Mouse (Mus musculus): ENCODE measurements at regions not wholly inside any gene's neighbourhood (a gene's known extent, or its start where the extent isn't known, plus 50 kb on each side); places are given as distances from the start of the nearest gene placed in this dataset.
A peak's percentile ranks its signal among the peaks of the same experiment; 100 is the strongest.
"Not testable (repeated sequence)": the region's sequence is repeated elsewhere in the genome, so short reads cannot be mapped to it uniquely, and the experiment has no call there.

DNA sequence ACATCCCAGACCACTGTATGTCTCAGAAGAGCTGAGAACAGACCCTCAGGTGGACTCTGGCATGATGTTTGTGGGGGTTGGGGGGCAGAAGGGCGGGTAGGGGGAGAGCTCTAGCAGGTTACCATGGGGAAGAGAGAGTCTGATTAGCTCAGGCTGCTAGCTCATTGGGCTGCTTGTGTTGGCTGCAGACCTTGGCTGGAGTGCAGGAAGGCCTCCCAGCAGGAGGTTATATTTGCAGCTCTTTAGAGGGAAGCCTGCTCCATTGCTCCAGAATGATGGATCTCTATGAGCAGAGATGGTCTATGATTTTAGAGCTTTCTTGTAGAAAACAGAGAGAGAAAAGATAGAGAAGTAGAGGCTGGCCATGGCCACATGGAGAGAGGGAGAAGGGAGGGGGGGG is 268.4 kb upstream of the Nrxn1 start:
- Histone ChIP-seq H3K9ac (no peak overlapping the region), H3K4me2 (no peak overlapping the region), H3K27me3 (no peaks in the 10 kb centered on the region), H3K4me3 (no peak overlapping the region), H3K9me3 (no peaks in the 10 kb centered on the region), H3K36me3 (no peaks in the 10 kb centered on the region), H3K27ac (no peak overlapping the region), H3K4me1 (replicated peaks) (no peaks in the 10 kb centered on the region)
- 50% methylated on average over 1 of the region's 1 CpGs for WGBS
- ATAC-seq (ENCODE audit: low FRiP score) = no peak

DNA sequence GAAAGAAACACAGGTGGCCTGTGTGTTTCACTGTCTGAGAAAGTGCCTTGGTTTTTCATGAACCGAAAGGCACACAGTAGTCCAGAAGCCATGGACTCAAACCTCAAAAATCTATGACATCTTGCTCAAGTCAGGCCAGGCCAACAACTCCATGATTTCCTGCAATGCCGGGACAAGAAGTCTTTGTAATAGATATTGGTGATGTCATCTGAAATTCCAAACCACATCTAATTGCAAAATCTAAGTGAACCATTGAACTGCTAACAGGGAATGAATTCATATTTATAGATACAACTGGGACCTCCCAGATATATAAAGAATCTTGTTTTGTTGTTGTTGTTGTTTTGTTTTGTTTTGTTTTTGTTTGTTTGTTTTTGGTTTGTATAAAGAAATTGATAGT is 259.2 kb upstream of the Nrxn1 start:
- Histone ChIP-seq H3K4me2 (no peak overlapping the region), H3K27ac (no peak overlapping the region), H3K27me3 (no peaks in the 10 kb centered on the region), H3K9ac (no peak overlapping the region), H3K36me3 (no peaks in the 10 kb centered on the region), H3K4me1 (replicated peaks) (no peaks in the 10 kb centered on the region), H3K9me3 (no peaks in the 10 kb centered on the region), H3K4me3 (no peak overlapping the region)
- 79% methylated on average over 2 of the region's 2 CpGs for WGBS
- no peak for ATAC-seq (ENCODE audit: low FRiP score)

DNA sequence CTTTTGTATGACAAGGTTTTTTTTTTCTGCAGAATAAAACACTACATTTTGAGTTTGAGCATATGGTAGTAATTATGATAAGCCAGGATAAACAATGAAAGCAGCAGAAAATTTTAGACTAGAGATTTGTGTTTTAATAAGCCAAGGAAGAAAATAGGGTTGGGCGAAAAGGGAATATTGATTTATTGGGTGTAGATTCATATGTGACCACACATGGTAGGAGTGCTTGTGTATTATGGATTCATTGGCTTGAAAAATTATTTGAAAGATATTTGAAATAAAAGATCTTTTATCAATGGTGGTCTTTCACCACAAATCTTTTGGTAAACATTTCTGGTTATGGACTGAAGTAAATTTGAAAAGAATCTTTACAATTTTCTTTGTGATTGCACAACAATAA is 244.0 kb upstream of the Nrxn1 start:
- Histone ChIP-seq H3K27ac (no peak overlapping the region), H3K27me3 (no peaks in the 10 kb centered on the region), H3K9ac (no peak overlapping the region), H3K36me3 (no peaks in the 10 kb centered on the region), H3K4me3 (no peak overlapping the region), H3K4me2 (no peak overlapping the region), H3K9me3 (no peaks in the 10 kb centered on the region), H3K4me1 (replicated peaks) (no peaks in the 10 kb centered on the region)
- no peak for ATAC-seq (ENCODE audit: low FRiP score)
- 83% methylated on average over 1 of the region's 1 CpGs for WGBS

DNA sequence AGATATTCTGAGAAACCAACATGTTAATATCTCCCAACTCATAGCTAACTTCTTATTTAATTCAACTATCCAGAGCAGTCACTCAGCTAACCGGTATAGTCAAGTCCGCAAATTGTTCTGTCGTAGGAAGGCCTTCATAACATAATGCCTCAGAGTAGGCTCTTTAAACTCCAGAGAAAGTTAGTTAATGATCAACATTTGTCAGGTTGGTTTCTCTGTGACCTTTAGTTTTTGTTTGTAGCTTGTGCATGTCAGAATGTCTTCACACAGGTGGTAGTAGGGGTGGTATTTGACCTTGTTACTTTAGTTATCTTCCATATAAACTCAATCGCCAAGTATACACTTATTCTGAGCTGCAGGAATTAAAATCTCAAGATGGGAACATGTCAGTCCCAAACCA is 240.9 kb upstream of the Nrxn1 start:
- Histone ChIP-seq H3K4me1 (replicated peaks) (no peaks in the 10 kb centered on the region), H3K9me3 (no peaks in the 10 kb centered on the region), H3K27ac (no peak overlapping the region), H3K27me3 (no peaks in the 10 kb centered on the region), H3K36me3 (no peaks in the 10 kb centered on the region), H3K9ac (no peak overlapping the region), H3K4me2 (no peak overlapping the region), H3K4me3 (no peak overlapping the region)
- WGBS = 89% methylated on average over 4 of the region's 4 CpGs
- no peak for ATAC-seq (ENCODE audit: low FRiP score)

DNA sequence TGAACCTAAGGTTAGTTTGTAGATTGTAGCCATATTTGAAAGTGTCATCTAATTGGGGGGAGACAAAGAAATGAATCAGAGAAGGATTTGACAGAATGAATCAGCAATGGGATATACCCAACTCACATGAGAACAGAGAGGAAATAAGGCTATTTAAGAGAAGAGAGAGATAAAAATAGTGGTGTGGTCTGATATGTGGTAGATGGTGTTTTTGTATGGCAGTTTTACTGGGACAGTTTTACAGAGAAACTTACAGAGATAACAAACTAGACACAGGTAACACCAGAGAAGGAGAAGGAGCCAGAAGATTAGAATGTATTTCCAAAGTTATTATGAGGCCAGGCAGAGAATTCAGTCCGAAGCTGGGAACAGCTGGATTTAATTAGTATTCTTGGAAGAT is 240.3 kb upstream of the Nrxn1 start:
- Histone ChIP-seq H3K36me3 (no peaks in the 10 kb centered on the region), H3K27me3 (no peaks in the 10 kb centered on the region), H3K4me2 (no peak overlapping the region), H3K9me3 (no peaks in the 10 kb centered on the region), H3K27ac (no peak overlapping the region), H3K4me1 (replicated peaks) (no peaks in the 10 kb centered on the region), H3K9ac (no peak overlapping the region), H3K4me3 (no peak overlapping the region)
- ATAC-seq (ENCODE audit: low FRiP score) = no peak
- 91% methylated on average over 1 of the region's 1 CpGs for WGBS

DNA sequence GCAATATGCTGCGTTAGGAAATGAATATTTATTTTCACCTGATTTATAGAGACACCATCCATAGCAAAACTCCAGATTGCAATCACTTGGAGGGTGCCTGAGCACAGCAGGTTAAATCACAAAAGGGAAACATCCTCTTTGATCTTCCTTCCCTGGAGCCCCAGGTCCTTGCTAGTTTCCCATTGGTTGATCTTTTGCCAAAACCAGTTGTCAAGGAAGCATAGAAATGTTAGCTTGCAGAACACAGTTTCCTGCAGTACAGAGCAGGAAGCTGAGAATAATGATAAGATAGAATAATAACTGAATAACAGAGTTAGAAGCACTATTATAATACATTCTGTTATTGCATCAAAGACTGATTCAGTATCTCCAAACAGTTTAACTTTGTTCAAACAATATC is 231.5 kb upstream of the Nrxn1 start:
- no peak overlapping the region for H3K27ac ChIP-seq
- no peaks in the 10 kb centered on the region for H3K36me3 ChIP-seq
- no peak for ATAC-seq (ENCODE audit: low FRiP score)
- no peaks in the 10 kb centered on the region for H3K4me1 ChIP-seq (replicated peaks)
- H3K27me3 ChIP-seq = no peaks in the 10 kb centered on the region
- no peak overlapping the region for H3K9ac ChIP-seq
- H3K9me3 ChIP-seq = no peaks in the 10 kb centered on the region
- no peak overlapping the region for H3K4me3 ChIP-seq
- H3K4me2 ChIP-seq = no peak overlapping the region
- 86% methylated on average over 1 of the region's 1 CpGs for WGBS

DNA sequence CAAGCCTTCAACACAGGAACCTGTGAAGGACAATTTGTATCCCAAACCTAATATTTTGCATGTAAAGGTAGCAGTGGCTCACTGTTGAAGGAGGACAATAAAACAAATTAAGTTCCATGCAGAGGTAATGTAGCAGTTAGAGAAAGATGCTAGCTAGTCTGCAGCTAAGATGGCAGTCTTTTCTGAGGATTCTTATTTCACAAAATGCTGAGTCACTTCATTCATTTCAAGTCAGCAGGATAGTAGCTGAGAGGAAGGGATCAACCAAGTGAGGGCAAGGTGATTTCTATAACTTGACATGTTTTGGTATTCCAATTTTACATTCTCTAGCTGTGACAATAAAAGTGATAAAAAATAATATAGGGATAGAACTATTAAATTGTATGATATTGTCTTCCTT is 194.0 kb upstream of the Nrxn1 start:
- no peak overlapping the region for H3K27ac ChIP-seq
- H3K9ac ChIP-seq = no peak overlapping the region
- no peaks in the 10 kb centered on the region for H3K27me3 ChIP-seq
- no peaks in the 10 kb centered on the region for H3K4me1 ChIP-seq (replicated peaks)
- H3K4me3 ChIP-seq = no peak overlapping the region
- no peaks in the 10 kb centered on the region for H3K9me3 ChIP-seq
- H3K36me3 ChIP-seq = no peaks in the 10 kb centered on the region
- no peak for ATAC-seq (ENCODE audit: low FRiP score)
- no peak overlapping the region for H3K4me2 ChIP-seq

DNA sequence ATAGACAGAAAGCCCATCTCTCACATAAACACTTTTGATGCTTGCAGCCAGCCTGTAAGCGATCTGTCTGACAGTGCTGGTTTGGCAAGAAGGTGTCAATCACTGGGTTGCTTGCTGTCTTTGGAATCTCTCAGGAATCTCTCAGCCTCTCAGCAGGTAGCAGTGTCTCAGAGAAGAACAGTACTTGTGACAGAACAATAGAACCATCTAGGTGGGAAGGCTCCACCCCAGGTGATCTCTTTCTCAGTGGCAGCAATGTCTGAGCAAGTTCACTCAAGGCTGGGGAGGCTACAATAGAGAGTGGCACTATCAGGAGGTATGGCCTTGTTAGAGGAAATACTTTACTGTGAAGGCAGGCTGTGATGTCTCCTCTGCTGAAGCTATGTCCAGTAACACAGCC is 181.5 kb upstream of the Nrxn1 start:
- Histone ChIP-seq H3K4me2 (no peak overlapping the region), H3K4me3 (no peak overlapping the region), H3K9me3 (no peaks in the 10 kb centered on the region), H3K27me3 (no peaks in the 10 kb centered on the region), H3K4me1 (replicated peaks) (no peaks in the 10 kb centered on the region), H3K36me3 (no peaks in the 10 kb centered on the region), H3K9ac (no peak overlapping the region), H3K27ac (no peak overlapping the region)
- no peak for ATAC-seq (ENCODE audit: low FRiP score)
- 78% methylated on average over 1 of the region's 1 CpGs for WGBS

DNA sequence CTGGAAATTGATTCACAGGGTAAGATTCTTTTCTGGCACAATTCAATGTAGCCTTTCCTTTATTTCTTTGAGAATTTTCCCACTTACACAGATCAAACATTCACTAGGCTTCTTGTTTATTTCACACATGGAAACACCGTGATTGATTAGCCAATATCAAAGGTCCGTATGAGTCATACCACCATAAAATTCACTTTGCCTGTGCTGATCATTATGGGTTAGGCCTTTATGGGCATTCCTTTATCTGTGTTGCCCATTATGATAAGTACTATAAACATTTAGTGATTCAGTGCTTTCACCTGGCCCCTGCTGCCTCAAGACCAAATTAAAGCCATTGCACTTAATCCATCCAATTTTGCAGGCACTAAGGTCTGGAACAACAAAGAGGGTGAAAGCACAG is 145.8 kb upstream of the Nrxn1 start:
- Histone ChIP-seq H3K27ac (no peak overlapping the region), H3K4me2 (no peak overlapping the region), H3K9me3 (no peaks in the 10 kb centered on the region), H3K9ac (no peak overlapping the region), H3K4me1 (replicated peaks) (no peaks in the 10 kb centered on the region), H3K36me3 (no peaks in the 10 kb centered on the region), H3K27me3 (no peaks in the 10 kb centered on the region), H3K4me3 (no peak overlapping the region)
- ATAC-seq (ENCODE audit: low FRiP score) = no peak
- WGBS = 92% methylated on average over 2 of the region's 2 CpGs

DNA sequence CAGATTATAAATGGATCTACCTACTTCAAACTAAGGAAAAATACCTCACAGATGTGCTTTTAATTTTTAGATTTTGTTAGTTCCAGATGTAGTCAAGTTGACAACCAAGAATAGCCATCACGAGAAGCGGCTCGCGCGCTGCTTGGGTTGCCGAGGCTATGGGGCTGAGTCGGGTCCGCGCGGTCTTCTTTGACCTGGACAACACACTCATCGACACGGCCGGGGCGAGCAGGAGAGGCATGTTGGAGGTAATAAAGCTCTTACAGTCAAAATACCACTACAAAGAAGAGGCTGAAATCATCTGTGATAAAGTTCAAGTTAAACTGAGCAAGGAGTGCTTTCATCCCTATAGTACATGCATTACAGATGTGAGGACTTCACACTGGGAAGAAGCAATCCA is 143.8 kb upstream of the Nrxn1 start:
- H3K36me3 ChIP-seq; H3K4me1 ChIP-seq (replicated peaks); ATAC-seq (ENCODE audit: low FRiP score); H3K27ac ChIP-seq; H3K4me2 ChIP-seq; H3K4me3 ChIP-seq; H3K9ac ChIP-seq; H3K9me3 ChIP-seq; H3K27me3 ChIP-seq: not testable (repeated sequence)
- WGBS = 96% methylated on average over 14 of the region's 14 CpGs

DNA sequence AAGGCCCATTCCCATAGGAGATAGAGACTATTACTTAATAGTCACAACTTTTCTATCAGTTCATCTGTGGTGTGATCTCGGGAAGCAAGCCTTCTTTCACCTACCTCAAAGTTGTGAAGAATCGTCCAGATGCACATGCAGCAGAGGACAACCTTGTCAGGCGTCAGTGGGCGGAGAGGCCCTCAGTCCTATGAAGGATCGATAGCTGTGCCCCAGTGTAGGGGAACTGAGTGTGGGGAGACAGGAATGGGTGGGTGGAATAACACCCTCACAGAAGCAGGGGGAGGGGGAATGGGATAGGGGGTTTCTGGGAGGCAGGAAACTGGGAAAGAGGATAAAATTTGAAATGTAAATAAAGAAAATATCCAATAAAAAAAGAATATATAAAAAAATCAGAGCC is 133.5 kb upstream of the Nrxn1 start:
- H3K4me2 ChIP-seq = no peak overlapping the region
- no peaks in the 10 kb centered on the region for H3K36me3 ChIP-seq
- no peak overlapping the region for H3K9ac ChIP-seq
- no peak overlapping the region for H3K4me3 ChIP-seq
- H3K27ac ChIP-seq = 0 out of 2 replicates have a peak overlapping the region, but pooled peaks have one; percentile 23
- no peak for ATAC-seq (ENCODE audit: low FRiP score)
- 65% methylated on average over 5 of the region's 5 CpGs for WGBS
- no peaks in the 10 kb centered on the region for H3K9me3 ChIP-seq
- H3K27me3 ChIP-seq = no peaks in the 10 kb centered on the region
- H3K4me1 ChIP-seq (replicated peaks) = no peaks in the 10 kb centered on the region; the same call in 1 of the 2 replicates

DNA sequence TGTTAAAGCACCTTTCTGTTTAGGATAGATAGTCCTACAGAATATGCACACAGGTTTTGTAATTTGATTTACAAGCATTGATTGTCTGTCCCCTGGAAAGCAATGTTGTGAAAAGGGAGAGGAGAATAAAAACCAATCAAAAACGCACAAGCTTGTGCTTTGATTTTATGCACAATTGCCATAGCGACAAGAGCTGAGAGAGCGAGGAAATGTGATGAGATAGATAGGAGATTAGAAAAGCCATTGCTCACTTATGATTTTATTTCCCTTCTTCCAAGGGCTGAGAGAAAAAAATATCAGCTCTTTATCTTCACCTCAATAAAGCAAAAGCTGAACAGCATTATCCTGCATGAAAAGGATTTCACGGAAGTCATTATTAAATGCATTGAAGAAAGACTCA is 133.0 kb upstream of the Nrxn1 start:
- WGBS = 51% methylated on average over 4 of the region's 4 CpGs
- no peak for ATAC-seq (ENCODE audit: low FRiP score)
- H3K4me3 ChIP-seq = no peak overlapping the region
- H3K9ac ChIP-seq = no peak overlapping the region
- no peaks in the 10 kb centered on the region for H3K36me3 ChIP-seq
- H3K27me3 ChIP-seq = no peaks in the 10 kb centered on the region
- no peaks in the 10 kb centered on the region for H3K9me3 ChIP-seq
- H3K4me1 ChIP-seq (replicated peaks) = no peaks in the 10 kb centered on the region; the same call in 1 of the 2 replicates
- 0 out of 2 replicates have a peak overlapping the region, but pooled peaks have one; percentile 23 for H3K27ac ChIP-seq
- no peak overlapping the region for H3K4me2 ChIP-seq

DNA sequence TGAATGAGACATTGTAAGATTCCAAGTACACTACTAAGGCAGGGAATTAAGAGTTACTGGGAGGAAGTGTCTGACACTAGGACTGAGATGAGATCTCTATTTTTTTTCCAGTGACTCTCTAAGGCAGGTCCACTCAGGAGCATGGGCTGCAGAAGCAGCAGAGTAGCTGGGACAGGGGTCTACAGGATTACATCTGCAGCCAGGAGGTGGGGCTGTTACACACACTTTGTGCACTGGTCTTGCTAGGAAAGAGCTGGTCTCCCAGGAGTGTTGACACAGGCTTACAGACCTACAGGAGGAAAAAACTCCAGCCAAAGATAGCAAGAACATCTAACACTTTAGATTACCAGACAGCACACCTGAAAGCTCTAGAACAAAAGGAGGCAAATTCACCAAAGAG is 123.6 kb upstream of the Nrxn1 start:
- Histone ChIP-seq H3K36me3 (no peaks in the 10 kb centered on the region), H3K9ac (no peak overlapping the region), H3K9me3 (no peaks in the 10 kb centered on the region), H3K27ac (no peak overlapping the region), H3K4me2 (no peak overlapping the region), H3K4me1 (replicated peaks) (no peaks in the 10 kb centered on the region), H3K27me3 (no peaks in the 10 kb centered on the region), H3K4me3 (no peak overlapping the region)
- no peak for ATAC-seq (ENCODE audit: low FRiP score)

DNA sequence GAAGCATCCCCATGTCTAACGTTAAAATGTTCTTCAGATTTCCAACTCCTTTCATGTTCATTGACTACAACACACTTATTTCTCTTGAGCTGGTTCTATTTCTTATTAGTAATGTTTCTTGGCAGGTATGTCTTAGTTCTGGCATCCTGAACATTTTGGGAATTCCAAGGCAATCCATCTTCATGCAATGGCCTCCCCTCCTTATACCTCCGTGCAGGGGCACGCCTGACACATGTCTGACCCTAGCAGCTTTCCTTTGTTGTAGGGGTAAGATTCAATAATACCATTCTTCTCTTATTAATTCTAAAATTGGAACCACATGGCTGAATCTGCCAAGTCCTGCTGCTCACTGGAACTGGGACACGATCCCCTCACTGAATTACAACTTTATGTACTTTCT is 89.7 kb upstream of the Nrxn1 start:
- Histone ChIP-seq H3K4me2 (no peak overlapping the region), H3K9me3 (no peaks in the 10 kb centered on the region), H3K9ac (no peak overlapping the region), H3K27ac (no peak overlapping the region), H3K27me3 (no peaks in the 10 kb centered on the region), H3K4me3 (no peak overlapping the region), H3K36me3 (no peaks in the 10 kb centered on the region), H3K4me1 (replicated peaks) (no peaks in the 10 kb centered on the region)
- 89% methylated on average over 4 of the region's 4 CpGs for WGBS
- no peak for ATAC-seq (ENCODE audit: low FRiP score)
